Mouse (Mus musculus): ENCODE data around the gene B230118H07Rik. TPM values are rescaled to one million over a fixed set of nuclear protein-coding genes. Genes with fewer than 3 reads are reported as not detected.

The B230118H07Rik gene
- not detected in 2 replicates for polyA plus RNA-seq (2012; ENCODE audit: insufficient read depth, insufficient read length, low replicate concordance, missing spikeins)

DNA sequence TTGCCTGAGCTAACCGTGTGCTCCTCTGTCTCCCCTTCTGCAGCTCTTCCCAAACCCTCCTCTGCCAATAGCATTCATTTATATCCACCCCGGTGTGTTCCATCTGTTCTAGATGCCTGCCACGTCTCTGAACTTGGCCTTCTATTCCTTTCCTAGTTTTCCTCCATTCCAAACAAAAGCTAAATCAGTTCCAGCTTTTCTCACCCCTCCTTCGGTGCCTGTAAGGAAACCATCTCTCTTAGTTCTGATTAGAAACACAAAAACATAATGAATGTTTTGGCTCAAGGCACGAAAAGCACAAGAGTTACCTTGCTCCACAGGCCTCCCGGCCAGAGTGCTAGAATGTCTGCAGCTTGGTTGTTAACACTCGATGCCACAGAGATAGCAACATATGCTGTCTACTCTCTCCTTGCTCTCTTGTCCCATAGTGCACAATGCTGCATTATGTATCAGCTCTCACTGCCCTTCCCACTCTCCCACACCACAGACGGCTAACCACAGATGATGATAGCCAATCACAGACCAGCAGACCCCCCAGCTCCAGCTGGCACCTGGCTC lies at the start of gene B230118H07Rik, which contains the start of gene Rag1:
Gene B230118H07Rik (minus strand): TSS at position 419 of the 558 bp plus-strand sequence.
Gene Rag1 (minus strand): TSS at position 388 of the 558 bp plus-strand sequence.
- H3K27ac ChIP-seq (ENCODE audit: insufficient read depth, low read depth, low read length): no peak within 1 kb of the TSS
- TF ChIP-seq POLR2A (IDR thresholded peaks at IDR 0.05; ENCODE audit: insufficient read depth, low read depth, low read length) (no peak), CTCF (IDR thresholded peaks at IDR 0.05; ENCODE audit: insufficient read depth, low read depth, low read length) (no peak)

DNA sequence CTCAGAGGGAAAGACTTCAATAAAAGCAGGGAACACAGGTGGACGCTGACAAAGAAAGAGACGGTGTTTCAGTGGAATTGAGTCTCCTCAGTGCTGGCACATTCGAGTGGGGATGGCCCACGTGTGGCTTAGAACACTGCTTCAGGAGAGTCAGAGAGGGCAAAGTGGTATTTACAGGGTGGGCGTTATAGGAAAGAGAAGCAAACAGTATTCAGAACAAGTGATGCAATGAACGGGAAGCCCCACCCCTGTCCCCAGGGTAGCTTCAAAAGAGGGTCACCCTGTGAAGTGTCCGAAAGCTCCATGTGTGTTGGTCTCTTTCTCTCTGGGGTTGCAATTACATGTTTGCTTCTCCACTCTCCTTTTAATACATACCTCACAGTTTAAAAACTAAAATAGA lies 46.3 kb upstream of the B230118H07Rik start:
- no peak overlapping the region for H3K4me3 ChIP-seq (ENCODE audit: insufficient read depth, low read depth, low read length)
- TF ChIP-seq CTCF (IDR thresholded peaks at IDR 0.05; ENCODE audit: insufficient read depth, low read depth, low read length) (no peak), POLR2A (IDR thresholded peaks at IDR 0.05; ENCODE audit: insufficient read depth, low read depth, low read length) (no peak)
- no peak overlapping the region for H3K27ac ChIP-seq (ENCODE audit: insufficient read depth, low read depth, low read length)
- WGBS: 88% methylated on average over 7 of the region's 7 CpGs
- no peaks in the 10 kb centered on the region; the same call in 1 of the 2 replicates for H3K4me1 ChIP-seq (ENCODE audit: control insufficient read depth, insufficient read depth, low read length)

More for the DNA sequence above, at the start of gene B230118H07Rik, which contains the start of gene Rag1:
- Histone ChIP-seq H3K4me1 (ENCODE audit: control insufficient read depth, insufficient read depth, low read length) (no peaks in the 10 kb centered on the region), H3K4me3 (ENCODE audit: insufficient read depth, low read depth, low read length) (no peak within 1 kb of the TSS)
- 43% methylated on average over 8 of the region's 8 CpGs for WGBS

- TF ChIP-seq CTCF (IDR thresholded peaks at IDR 0.05; ENCODE audit: insufficient read depth, low read depth, low read length) (no peak), POLR2A (IDR thresholded peaks at IDR 0.05; ENCODE audit: insufficient read depth, low read depth, low read length) (no peak)
- 43% methylated on average over 5 of the region's 5 CpGs for WGBS
- Histone ChIP-seq H3K4me3 (ENCODE audit: insufficient read depth, low read depth, low read length) (no peak overlapping the region), H3K4me1 (ENCODE audit: control insufficient read depth, insufficient read depth, low read length) (no peaks in the 10 kb centered on the region; the same call in 1 of the 2 replicates), H3K27ac (ENCODE audit: insufficient read depth, low read depth, low read length) (no peak overlapping the region)
These were observed 44.4 kb upstream of the B230118H07Rik start for GRCm38 (mm10) chr2:101693577-101694215.

- Histone ChIP-seq H3K4me3 (ENCODE audit: insufficient read depth, low read depth, low read length) (no peak overlapping the region), H3K27ac (ENCODE audit: insufficient read depth, low read depth, low read length) (no peak overlapping the region), H3K4me1 (ENCODE audit: control insufficient read depth, insufficient read depth, low read length) (no peaks in the 10 kb centered on the region; the same call in 1 of the 2 replicates)
- no peak for TF ChIP-seq POLR2A (IDR thresholded peaks at IDR 0.05; ENCODE audit: insufficient read depth, low read depth, low read length)
- no peak for TF ChIP-seq CTCF (IDR thresholded peaks at IDR 0.05; ENCODE audit: insufficient read depth, low read depth, low read length)
- WGBS: 50% methylated on average over 4 of the region's 4 CpGs
These were observed 43.7 kb upstream of the B230118H07Rik start for GRCm38 (mm10) chr2:101693043-101693442.

DNA sequence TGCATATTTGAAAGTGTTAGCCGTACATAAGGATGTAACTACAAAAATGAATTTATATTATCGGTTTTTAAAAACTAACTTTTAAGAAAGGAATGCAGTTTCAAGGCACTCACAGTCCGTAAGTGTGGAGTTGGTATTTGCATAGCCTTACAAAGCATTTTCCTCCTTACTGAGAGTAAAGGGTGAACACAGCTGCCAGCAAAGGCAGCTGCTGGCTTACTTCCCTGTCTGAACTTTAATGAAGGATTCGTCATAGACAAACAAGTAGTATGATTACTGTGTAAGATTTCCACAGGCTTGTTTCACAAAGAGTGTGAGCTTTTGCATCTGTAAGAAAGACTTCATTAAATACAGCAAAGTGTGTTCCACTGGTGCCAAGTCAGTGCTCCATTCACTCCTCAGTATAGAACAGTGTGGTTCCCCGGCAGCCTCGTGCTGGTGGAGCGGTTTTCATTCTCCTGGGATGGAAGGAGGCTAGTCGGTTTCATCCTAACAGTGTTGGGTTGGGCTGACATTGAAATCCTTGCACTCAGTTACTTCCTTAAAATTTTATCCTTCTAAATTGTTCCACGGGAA lies 41.0 kb upstream of the B230118H07Rik start:
- WGBS: 51% methylated on average over 9 of the region's 9 CpGs
- no peak overlapping the region for H3K27ac ChIP-seq (ENCODE audit: insufficient read depth, low read depth, low read length)
- no peaks in the 10 kb centered on the region; the same call in 1 of the 2 replicates for H3K4me1 ChIP-seq (ENCODE audit: control insufficient read depth, insufficient read depth, low read length)
- TF ChIP-seq CTCF (IDR thresholded peaks at IDR 0.05; ENCODE audit: insufficient read depth, low read depth, low read length): no peak
- no peak for TF ChIP-seq POLR2A (IDR thresholded peaks at IDR 0.05; ENCODE audit: insufficient read depth, low read depth, low read length)
- no peak overlapping the region for H3K4me3 ChIP-seq (ENCODE audit: insufficient read depth, low read depth, low read length)

- WGBS: 81% methylated on average over 5 of the region's 5 CpGs
- Histone ChIP-seq H3K4me1 (ENCODE audit: control insufficient read depth, insufficient read depth, low read length) (peaks cover 2% of the 10 kb centered on the region; the same call in 1 of the 2 replicates), H3K4me3 (ENCODE audit: insufficient read depth, low read depth, low read length) (no peak overlapping the region), H3K27ac (ENCODE audit: insufficient read depth, low read depth, low read length) (no peak overlapping the region)
- TF ChIP-seq POLR2A (IDR thresholded peaks at IDR 0.05; ENCODE audit: insufficient read depth, low read depth, low read length): no peak
- no peak for TF ChIP-seq CTCF (IDR thresholded peaks at IDR 0.05; ENCODE audit: insufficient read depth, low read depth, low read length)
These were observed 38.7 kb upstream of the B230118H07Rik start for GRCm38 (mm10) chr2:101688011-101688410.

DNA sequence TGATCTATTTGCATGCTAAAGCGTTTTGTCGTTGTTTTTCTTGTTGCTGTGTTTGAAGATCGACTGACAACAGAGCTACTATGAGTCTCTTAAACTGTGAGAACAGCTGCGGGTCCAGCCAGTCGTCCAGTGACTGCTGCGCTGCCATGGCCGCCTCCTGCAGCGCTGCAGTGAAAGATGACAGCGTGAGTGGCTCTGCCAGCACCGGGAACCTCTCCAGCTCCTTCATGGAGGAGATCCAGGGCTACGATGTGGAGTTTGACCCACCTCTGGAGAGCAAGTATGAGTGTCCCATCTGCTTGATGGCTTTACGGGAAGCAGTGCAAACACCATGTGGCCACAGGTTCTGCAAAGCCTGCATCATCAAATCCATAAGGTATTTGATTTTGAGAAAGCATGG lies 35.1 kb upstream of the B230118H07Rik start:
- peaks cover 2% of the 10 kb centered on the region; the same call in 1 of the 2 replicates for H3K4me1 ChIP-seq (ENCODE audit: control insufficient read depth, insufficient read depth, low read length)
- TF ChIP-seq CTCF (IDR thresholded peaks at IDR 0.05; ENCODE audit: insufficient read depth, low read depth, low read length) (no peak), POLR2A (IDR thresholded peaks at IDR 0.05; ENCODE audit: insufficient read depth, low read depth, low read length) (no peak)
- H3K27ac ChIP-seq (ENCODE audit: insufficient read depth, low read depth, low read length): no peak overlapping the region
- 50% methylated on average over 12 of the region's 12 CpGs for WGBS
- no peak overlapping the region for H3K4me3 ChIP-seq (ENCODE audit: insufficient read depth, low read depth, low read length)

DNA sequence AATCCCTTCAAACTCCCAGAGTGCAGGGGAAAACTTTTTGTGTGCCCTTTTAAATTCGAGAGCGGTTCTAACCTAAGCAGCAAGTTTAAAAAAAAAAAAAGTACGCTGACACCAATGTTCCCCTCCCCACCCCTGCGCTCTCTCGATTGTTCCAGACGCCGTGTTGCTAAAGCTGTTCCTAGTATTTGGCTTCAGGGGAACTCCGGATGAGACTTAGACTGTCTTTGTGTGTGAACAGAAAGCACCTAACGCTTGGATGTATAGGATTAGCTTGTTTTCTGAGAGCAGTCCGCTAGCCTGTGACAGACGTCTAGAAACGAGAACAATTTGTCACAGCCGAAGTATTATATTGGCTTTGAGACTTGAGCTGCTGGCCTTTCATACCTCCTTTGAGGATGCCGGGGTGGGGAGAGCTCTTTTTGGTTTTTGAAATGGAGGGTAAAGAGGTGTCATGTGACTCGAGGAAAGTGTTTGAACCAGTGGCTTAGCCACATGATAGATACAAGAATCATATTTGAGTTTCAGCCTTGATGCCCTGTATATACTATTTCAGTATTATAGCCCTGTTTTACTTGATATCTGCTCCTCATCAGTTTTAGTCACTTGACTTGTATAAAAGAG lies 29.9 kb upstream of the B230118H07Rik start:
- no peak for TF ChIP-seq CTCF (IDR thresholded peaks at IDR 0.05; ENCODE audit: insufficient read depth, low read depth, low read length)
- no peak for TF ChIP-seq POLR2A (IDR thresholded peaks at IDR 0.05; ENCODE audit: insufficient read depth, low read depth, low read length)
- Histone ChIP-seq H3K4me3 (ENCODE audit: insufficient read depth, low read depth, low read length) (peak overlapping the region; percentile 96; the same call in 1 of the 2 replicates), H3K4me1 (ENCODE audit: control insufficient read depth, insufficient read depth, low read length) (peaks cover under 1% of the 10 kb centered on the region; the same call in 1 of the 2 replicates), H3K27ac (ENCODE audit: insufficient read depth, low read depth, low read length) (no peak overlapping the region)
- 2% methylated on average over 15 of the region's 15 CpGs for WGBS
